Mouse (Mus musculus): ENCODE measurements around the gene Ppif. TPM values are rescaled to one million over a fixed set of nuclear protein-coding genes. Genes with fewer than 3 reads are reported as not detected.

The Ppif gene
- polyA plus RNA-seq, 1 experiment, result not detected

DNA sequence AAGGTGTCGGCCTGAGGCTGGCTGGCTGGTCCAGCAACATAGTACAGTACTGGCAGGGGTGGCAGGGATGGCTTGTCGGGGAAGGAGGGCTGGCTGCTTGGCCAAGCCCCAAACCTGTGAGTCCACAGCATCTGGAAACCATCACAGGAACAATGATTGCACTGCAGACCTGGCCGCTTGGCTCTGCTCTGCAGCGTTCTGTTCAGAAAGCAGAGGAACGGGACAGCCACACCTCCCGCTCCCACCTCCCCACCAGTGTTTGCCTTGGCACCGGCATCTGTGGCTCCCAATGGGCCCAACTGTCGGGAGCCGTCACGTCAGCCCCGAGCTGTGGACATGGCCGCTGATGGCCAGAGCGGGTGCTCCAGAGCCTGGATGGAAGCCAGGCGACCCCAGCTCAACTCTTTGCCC, 44.6 kb downstream of the Ppif start:
- Histone ChIP-seq H3K4me1 (ENCODE audit: control insufficient read depth, insufficient read depth, low read length) (peaks cover 55% of the 10 kb centered on the region), H3K4me3 (ENCODE audit: insufficient read depth, low read depth, low read length) (no peak overlapping the region), H3K27ac (ENCODE audit: insufficient read depth, low read depth, low read length) (no peak overlapping the region)
- no peak for TF ChIP-seq POLR2A (IDR thresholded peaks at IDR 0.05; ENCODE audit: insufficient read depth, low read depth, low read length)
- no peak for TF ChIP-seq CTCF (IDR thresholded peaks at IDR 0.05; ENCODE audit: insufficient read depth, low read depth, low read length)
- WGBS, result 61% methylated on average over 14 of the region's 14 CpGs

DNA sequence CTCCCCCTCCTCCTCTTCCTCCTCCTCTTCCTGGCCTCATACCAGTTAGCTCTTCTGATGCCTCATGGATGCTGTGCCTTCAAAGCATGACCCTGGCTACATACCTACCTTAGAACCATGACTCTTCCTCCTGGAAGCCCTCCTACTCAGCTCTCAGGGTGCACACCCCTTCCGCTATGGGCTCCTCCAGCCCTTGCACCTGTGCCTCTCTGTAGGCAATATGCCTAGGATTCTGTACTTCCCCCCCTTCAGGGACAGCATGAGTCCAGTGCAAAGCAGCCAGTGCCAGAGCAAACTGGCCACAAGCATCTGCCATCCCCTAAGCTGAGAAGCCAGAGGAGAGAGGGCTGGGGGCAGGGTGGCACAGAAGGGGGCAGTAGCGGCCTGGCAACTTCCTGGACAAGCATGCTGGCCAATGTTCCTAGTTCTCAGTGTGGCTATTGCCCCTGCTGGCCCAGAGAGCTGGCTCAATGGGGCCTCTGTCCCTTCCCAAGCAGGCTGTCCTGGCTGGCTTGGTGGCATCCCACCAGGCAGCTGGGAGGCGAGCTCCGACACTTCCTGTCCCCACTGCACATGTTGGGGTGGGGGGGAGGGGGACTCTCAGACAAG, 46.1 kb downstream of the Ppif start:
- Histone ChIP-seq H3K4me1 (ENCODE audit: control insufficient read depth, insufficient read depth, low read length) (peaks cover 49% of the 10 kb centered on the region), H3K4me3 (ENCODE audit: insufficient read depth, low read depth, low read length) (no peak overlapping the region), H3K27ac (ENCODE audit: insufficient read depth, low read depth, low read length) (no peak overlapping the region)
- TF ChIP-seq POLR2A (IDR thresholded peaks at IDR 0.05; ENCODE audit: insufficient read depth, low read depth, low read length), result no peak
- no peak for TF ChIP-seq CTCF (IDR thresholded peaks at IDR 0.05; ENCODE audit: insufficient read depth, low read depth, low read length)
- 63% methylated on average over 4 of the region's 4 CpGs for WGBS

DNA sequence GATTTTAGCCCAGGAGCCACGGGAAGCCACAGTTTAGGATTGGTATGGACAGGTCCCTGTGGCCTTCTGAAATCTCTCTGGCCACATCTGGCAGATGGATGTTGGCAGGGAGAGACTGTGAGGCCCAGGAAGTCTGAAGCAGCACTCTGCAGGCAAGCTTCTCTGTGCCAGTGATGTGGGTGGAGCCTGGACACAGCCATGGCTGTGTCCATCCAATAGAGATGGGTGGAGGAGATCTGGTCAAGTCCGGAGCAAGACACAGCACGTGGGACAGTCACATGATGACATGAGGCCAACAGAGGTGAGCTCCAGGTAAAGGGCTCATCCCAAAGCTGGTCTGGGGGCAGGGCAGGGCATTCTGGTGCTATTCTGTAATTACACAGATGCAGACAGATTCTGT, 47.3 kb downstream of the Ppif start:
- Histone ChIP-seq H3K4me3 (ENCODE audit: insufficient read depth, low read depth, low read length) (no peak overlapping the region), H3K27ac (ENCODE audit: insufficient read depth, low read depth, low read length) (no peak overlapping the region), H3K4me1 (ENCODE audit: control insufficient read depth, insufficient read depth, low read length) (peaks cover 44% of the 10 kb centered on the region)
- TF ChIP-seq CTCF (IDR thresholded peaks at IDR 0.05; ENCODE audit: insufficient read depth, low read depth, low read length) (no peak), POLR2A (IDR thresholded peaks at IDR 0.05; ENCODE audit: insufficient read depth, low read depth, low read length) (no peak)
- WGBS, result 67% methylated on average over 3 of the region's 3 CpGs

DNA sequence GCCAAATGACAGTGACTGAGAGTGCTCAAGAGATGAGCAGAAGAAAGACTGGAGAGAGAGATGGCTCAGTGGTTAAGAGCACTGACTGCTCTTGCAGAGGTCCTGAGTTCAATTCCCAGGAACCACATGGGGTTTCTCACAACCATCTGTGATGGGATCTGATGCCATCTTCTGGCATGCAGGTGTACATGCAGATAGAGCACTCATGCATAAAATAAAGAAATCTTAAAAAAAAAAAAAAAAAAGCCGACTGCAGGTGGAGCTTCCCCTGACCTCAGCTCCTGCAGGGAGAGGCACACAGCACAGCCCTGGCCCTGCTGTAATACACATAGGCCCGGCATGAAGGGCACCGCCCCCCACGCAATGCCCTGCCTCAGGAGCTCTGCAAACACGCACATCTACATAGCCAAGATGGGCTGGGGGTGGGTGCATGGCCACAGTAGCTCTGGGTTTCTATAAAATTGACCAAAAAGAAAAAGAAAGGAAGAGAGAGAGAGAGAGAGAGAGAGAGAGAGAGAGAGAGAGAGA, 48.0 kb downstream of the Ppif start:
- no peak for TF ChIP-seq CTCF (IDR thresholded peaks at IDR 0.05; ENCODE audit: insufficient read depth, low read depth, low read length)
- no peak for TF ChIP-seq POLR2A (IDR thresholded peaks at IDR 0.05; ENCODE audit: insufficient read depth, low read depth, low read length)
- peaks cover 39% of the 10 kb centered on the region for H3K4me1 ChIP-seq (ENCODE audit: control insufficient read depth, insufficient read depth, low read length)
- 73% methylated on average over 5 of the region's 5 CpGs for WGBS
- H3K27ac ChIP-seq (ENCODE audit: insufficient read depth, low read depth, low read length), result no peak overlapping the region
- no peak overlapping the region for H3K4me3 ChIP-seq (ENCODE audit: insufficient read depth, low read depth, low read length)

DNA sequence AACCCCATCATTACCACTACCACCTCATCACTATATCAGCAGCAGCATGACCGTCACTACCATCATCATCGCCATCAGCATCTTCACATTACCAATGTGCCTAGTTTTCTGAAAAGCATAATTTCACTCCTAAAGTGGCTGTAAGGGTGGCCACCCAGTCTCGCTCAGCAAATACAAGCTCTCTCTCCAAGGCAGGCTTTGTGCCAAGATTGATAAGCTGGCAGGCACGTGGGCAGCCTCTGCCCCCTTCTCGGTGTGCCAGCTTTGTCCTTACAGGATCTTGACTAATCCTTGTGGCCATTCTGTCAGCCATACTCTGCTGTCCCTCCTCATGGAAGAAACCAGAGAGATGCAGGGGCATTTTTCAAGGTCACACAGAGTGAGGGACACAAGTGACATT, 49.0 kb downstream of the Ppif start:
- WGBS, result 61% methylated on average over 5 of the region's 5 CpGs
- no peak overlapping the region for H3K27ac ChIP-seq (ENCODE audit: insufficient read depth, low read depth, low read length)
- TF ChIP-seq POLR2A (IDR thresholded peaks at IDR 0.05; ENCODE audit: insufficient read depth, low read depth, low read length) (no peak), CTCF (IDR thresholded peaks at IDR 0.05; ENCODE audit: insufficient read depth, low read depth, low read length) (no peak)
- no peak overlapping the region for H3K4me3 ChIP-seq (ENCODE audit: insufficient read depth, low read depth, low read length)
- H3K4me1 ChIP-seq (ENCODE audit: control insufficient read depth, insufficient read depth, low read length), result peaks cover 39% of the 10 kb centered on the region

DNA sequence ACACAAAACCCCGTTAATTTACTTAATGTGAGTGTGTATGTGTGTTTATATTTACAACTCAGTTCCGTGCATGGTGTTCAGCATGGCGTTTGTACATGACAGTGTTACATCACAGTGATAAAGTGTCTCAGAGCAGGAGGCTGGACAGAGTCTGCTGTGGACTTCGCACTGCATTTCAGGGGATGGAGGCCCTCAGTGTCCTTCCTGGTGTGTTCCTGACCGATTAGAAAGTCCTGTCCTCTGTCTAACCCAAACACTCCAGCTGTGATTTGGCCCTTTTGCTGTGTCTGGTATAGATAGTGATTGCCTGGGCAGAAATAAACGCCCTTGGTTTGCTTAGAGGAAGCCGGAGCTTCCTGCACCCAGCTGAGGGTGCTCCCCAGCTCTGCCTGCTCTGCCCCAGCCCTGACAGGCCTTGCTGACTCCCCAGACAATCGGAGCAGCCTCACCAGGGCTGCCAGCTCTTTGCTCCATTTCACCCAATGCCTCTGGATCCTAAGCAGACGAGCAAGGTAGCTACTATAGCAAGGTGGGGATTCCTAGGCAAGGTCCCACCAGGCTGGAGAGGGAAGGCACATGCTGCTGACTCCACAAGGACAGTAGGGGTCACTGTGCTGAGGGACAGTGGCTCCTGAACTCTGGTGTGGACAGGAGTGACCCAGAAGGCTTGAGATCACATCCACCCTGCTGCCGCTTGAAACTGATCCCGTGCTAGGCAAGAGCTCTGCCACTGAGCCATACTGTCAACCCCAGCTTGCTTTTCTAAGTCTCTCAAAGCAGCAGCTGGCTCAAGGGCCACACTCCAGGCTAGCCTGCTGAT, 51.6 kb downstream of the Ppif start:
- H3K27ac ChIP-seq (ENCODE audit: insufficient read depth, low read depth, low read length), result 0 out of 2 replicates have a peak overlapping the region, but pooled peaks have one; percentile 12
- no peak for TF ChIP-seq CTCF (IDR thresholded peaks at IDR 0.05; ENCODE audit: insufficient read depth, low read depth, low read length)
- TF ChIP-seq POLR2A (IDR thresholded peaks at IDR 0.05; ENCODE audit: insufficient read depth, low read depth, low read length), result no peak
- peaks cover 40% of the 10 kb centered on the region for H3K4me1 ChIP-seq (ENCODE audit: control insufficient read depth, insufficient read depth, low read length)
- WGBS, result 58% methylated on average over 11 of the region's 11 CpGs
- H3K4me3 ChIP-seq (ENCODE audit: insufficient read depth, low read depth, low read length), result no peak overlapping the region

DNA sequence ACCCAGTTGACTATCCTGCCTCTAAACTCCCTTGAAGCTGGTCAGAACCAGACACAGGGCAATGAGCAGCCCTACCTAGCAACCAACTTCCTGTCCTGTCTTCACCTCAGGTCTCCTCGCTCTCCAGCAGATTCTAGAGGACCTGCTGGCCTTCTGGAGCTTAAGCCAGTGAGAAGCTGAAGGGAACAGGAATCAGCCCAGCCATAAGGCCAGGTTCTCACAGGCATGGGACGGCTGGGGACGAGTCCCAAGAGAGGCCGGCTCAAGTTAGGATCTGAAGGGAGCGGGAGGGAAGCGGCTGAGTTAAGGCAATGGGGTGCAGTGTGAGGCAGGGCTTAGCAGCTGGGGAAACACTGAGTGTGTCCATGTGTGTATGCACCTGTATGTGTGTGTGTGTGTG, 52.4 kb downstream of the Ppif start:
- 92% methylated on average over 6 of the region's 6 CpGs for WGBS
- Histone ChIP-seq H3K27ac (ENCODE audit: insufficient read depth, low read depth, low read length) (no peak overlapping the region), H3K4me1 (ENCODE audit: control insufficient read depth, insufficient read depth, low read length) (peaks cover 35% of the 10 kb centered on the region), H3K4me3 (ENCODE audit: insufficient read depth, low read depth, low read length) (no peak overlapping the region)
- no peak for TF ChIP-seq POLR2A (IDR thresholded peaks at IDR 0.05; ENCODE audit: insufficient read depth, low read depth, low read length)
- TF ChIP-seq CTCF (IDR thresholded peaks at IDR 0.05; ENCODE audit: insufficient read depth, low read depth, low read length), result no peak

DNA sequence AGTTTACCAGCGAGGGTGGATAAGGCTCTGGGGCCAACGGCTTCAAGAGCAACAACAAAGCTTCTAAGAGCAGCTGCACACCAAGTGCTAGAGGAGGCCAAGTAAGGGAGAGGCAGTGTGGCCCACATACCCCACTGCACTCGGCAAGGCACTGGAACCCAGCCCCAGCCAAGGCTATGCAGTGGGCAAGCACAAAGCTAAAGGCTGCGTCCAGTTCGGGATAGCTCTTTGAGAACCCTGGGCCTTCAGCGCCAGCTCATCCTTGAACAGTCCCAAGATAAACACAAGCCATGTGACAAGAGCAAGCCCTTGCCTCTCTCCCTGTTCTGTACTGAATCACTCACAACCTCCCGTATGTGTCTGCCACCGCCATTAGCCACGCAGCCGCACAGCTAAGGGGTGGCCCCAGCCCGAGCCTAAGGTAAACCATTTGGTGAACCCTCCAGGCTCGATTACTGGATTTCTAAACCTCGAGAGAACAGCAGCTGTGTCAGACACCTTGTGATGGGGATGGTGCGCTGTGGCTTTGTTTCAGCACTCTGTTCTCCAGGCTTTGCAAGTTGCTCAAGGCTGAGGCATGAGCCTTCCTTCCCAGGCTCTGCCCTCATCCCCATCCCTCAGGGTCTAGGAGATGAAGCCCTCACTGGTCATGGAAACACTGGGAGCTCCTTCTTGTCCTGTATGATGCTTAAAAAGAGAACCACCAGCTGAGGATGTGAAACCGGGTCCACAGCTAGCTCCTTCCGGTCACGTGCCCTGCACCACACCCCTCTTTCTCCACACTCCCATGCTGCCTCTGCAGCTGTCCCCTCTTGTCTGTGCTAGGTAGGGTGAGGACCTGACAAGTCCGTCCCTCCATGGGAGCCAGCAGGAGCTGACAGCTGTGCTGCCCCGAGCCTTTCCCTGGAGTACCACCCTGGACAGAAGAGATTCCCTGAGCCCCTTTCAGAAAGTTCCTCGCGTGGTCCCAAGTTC, 53.3 kb downstream of the Ppif start:
- peaks cover 35% of the 10 kb centered on the region for H3K4me1 ChIP-seq (ENCODE audit: control insufficient read depth, insufficient read depth, low read length)
- WGBS, result 84% methylated on average over 21 of the region's 21 CpGs
- H3K4me3 ChIP-seq (ENCODE audit: insufficient read depth, low read depth, low read length), result no peak overlapping the region
- H3K27ac ChIP-seq (ENCODE audit: insufficient read depth, low read depth, low read length), result no peak overlapping the region
- TF ChIP-seq CTCF (IDR thresholded peaks at IDR 0.05; ENCODE audit: insufficient read depth, low read depth, low read length), result no peak
- TF ChIP-seq POLR2A (IDR thresholded peaks at IDR 0.05; ENCODE audit: insufficient read depth, low read depth, low read length), result no peak
